Mouse (Mus musculus) testis, adult 2 months (tissue): ENCODE results near the gene Rab11a.

Source experiments
- CTCF ChIP-seq: fragments of 200-500 bp; IDR thresholded peaks from 2 replicates; pipeline ENCODE4 v1.5.1; 2012; ENCODE audit warnings: low read depth, mild to moderate bottlenecking, inconsistent platforms, low read length, moderate library complexity; ENCODE audit not compliant: control insufficient read depth, insufficient read depth, insufficient replicate concordance
- POLR2A ChIP-seq: fragments of 200-500 bp; IDR thresholded peaks from 2 replicates; pipeline ENCODE4 v1.6.1; 2012; ENCODE audit warnings: low read depth, mild to moderate bottlenecking, inconsistent platforms, low read length, moderate library complexity; ENCODE audit not compliant: control insufficient read depth

GRCm38 (mm10) chr9:64695266-64695665 lies 42.3 kb downstream of the Rab11a start:
- TF ChIP-seq CTCF (no peak), POLR2A (no peak)
